Comparison of ENCODE assay signal across 8 mouse cellular contexts in genomic region chr2:65414237-65414636, GRCm38 (mm10). TPM values are rescaled to one million over a fixed set of nuclear protein-coding genes. Genes with fewer than 3 reads are reported as not detected.
DNase-seq lines count a peak whose midpoint lies in the region; ATAC-seq lines count a peak whose summit lies in the region.

No protein-coding gene starts in this region.

- H3K4me2 ChIP-seq in embryonic facial prominence, embryonic 14.5 days (ENCODE audit: low read depth, low read length): peak overlapping the region; percentile 66

- peak; percentile 84 for ATAC-seq in embryonic facial prominence, embryonic 14.5 days (ENCODE audit: low read depth)

- H3K9me3 ChIP-seq in embryonic facial prominence, embryonic 14.5 days (ENCODE audit: control insufficient read depth, low read length): peaks cover 5% of the 10 kb centered on the region; the same call in 1 of the 2 replicates

- DNase-seq in CD4-positive helper T cell, adult 2 months (ENCODE audit: low read depth, low spot score): peak; percentile 53
- peak; percentile 58 for DNase-seq in Muller cell, postnatal 12 days (ENCODE audit: inconsistent ontology term)
- DNase-seq in embryonic facial prominence, embryonic 14.5 days (ENCODE audit: low spot score): peak; percentile 88
- DNase-seq in heart, postnatal 4 days: peak; percentile 59
- DNase-seq in layer of hippocampus, postnatal 14 days (ENCODE audit: low spot score in 2 of 2): peak; percentile 13 to 16
- peak; percentile 49 to 50 for DNase-seq in lung, postnatal 4 days
- peak; percentile 19 to 26 for DNase-seq in right cerebral cortex, adult 2 months (ENCODE audit: low spot score in 2 of 2)
- DNase-seq in c-Kit-positive CD71-positive TER-119-positive erythroid progenitor cells, embryonic 14.5 days (ENCODE audit: low spot score): no peak

- H3K27ac ChIP-seq in embryonic facial prominence, embryonic 14.5 days (replicated peaks; ENCODE audit: low read depth, low read length): no peak overlapping the region

- H3K4me3 ChIP-seq in embryonic facial prominence, embryonic 14.5 days (ENCODE audit: low read depth, low read length): peak overlapping the region; percentile 32

- peaks cover 6% of the 10 kb centered on the region for H3K4me1 ChIP-seq in embryonic facial prominence, embryonic 14.5 days (ENCODE audit: control insufficient read depth, insufficient read depth, low read length)

- H3K36me3 ChIP-seq in embryonic facial prominence, embryonic 14.5 days (ENCODE audit: control insufficient read depth, insufficient read depth, low read length): no peaks in the 10 kb centered on the region

- H3K27me3 ChIP-seq in embryonic facial prominence, embryonic 14.5 days (replicated peaks; ENCODE audit: control insufficient read depth, insufficient read depth, low read length): no peaks in the 10 kb centered on the region

- no peak overlapping the region for H3K9ac ChIP-seq in embryonic facial prominence, embryonic 14.5 days (ENCODE audit: low read depth, low read length)

- 0% methylated on average over 7 of the region's 7 CpGs for WGBS in embryonic facial prominence, embryonic 14.5 days

RNA-seq across cellular contexts. Expression of gene Slc38a11, which starts 50.4 kb away (rescaled TPM):
- polyA plus RNA-seq in embryonic facial prominence, embryonic 14.5 days (2014; fragmentation: Nextera tagmentation; extraction: Ambion mirVana): 0.58 and 0.73 TPM in 2 replicates
- total RNA-seq in heart, postnatal 4 days (2021): 1 to 10 TPM; 1.0 to 1.1 TPM
- 1 to 10 TPM; 1.9 to 4.4 TPM for total RNA-seq in layer of hippocampus, postnatal 14 days (2021)
